Mouse (Mus musculus) retina, postnatal 7 days (tissue): ENCODE results near the gene Gck.

Experiments
- DNase-seq: peaks from one replicate; pipeline ENCODE4 v3.0.0-alpha.2; 2012; ENCODE audit warnings: low read depth, low spot score

Gene Gck

GRCm38 (mm10) chr11:5949586-5950352 is at the start of gene Gck:
Gene Gck, minus strand, starts transcription at chr11:5950081.
- no peak for DNase-seq

- no peak for DNase-seq
Observed at GRCm38 (mm10) chr11:5998472-5998871, 48.6 kb upstream of the Gck start.

GRCm38 (mm10) chr11:5995989-5996388 is 46.1 kb upstream of the Gck start:
- peak; percentile 65 for DNase-seq

GRCm38 (mm10) chr11:5994880-5995279 is 45.0 kb upstream of the Gck start:
- no peak for DNase-seq

- DNase-seq, result no peak
Observed at GRCm38 (mm10) chr11:5994212-5994611, 44.3 kb upstream of the Gck start.

GRCm38 (mm10) chr11:5990910-5991309 is 41.0 kb upstream of the Gck start:
- peak; percentile 60 for DNase-seq

GRCm38 (mm10) chr11:5989954-5990593 is 40.2 kb upstream of the Gck start:
- DNase-seq, result no peak

GRCm38 (mm10) chr11:5988126-5988525 is 38.2 kb upstream of the Gck start:
- no peak for DNase-seq

GRCm38 (mm10) chr11:5983629-5984028 is 33.7 kb upstream of the Gck start:
- no peak for DNase-seq

GRCm38 (mm10) chr11:5981323-5981722 is 31.4 kb upstream of the Gck start:
- DNase-seq, result no peak

- DNase-seq, result no peak
Observed at GRCm38 (mm10) chr11:5980561-5980960, 30.7 kb upstream of the Gck start.

- no peak for DNase-seq
Observed at GRCm38 (mm10) chr11:5980108-5980507, 30.2 kb upstream of the Gck start.

GRCm38 (mm10) chr11:5979088-5979487 is 29.2 kb upstream of the Gck start:
- no peak for DNase-seq

- no peak for DNase-seq
Observed at GRCm38 (mm10) chr11:5976106-5976505, 26.2 kb upstream of the Gck start.

- peak; percentile 84 for DNase-seq
Observed at GRCm38 (mm10) chr11:5975068-5975467, 25.2 kb upstream of the Gck start.

GRCm38 (mm10) chr11:5974053-5974452 is 24.2 kb upstream of the Gck start:
- DNase-seq, result no peak

GRCm38 (mm10) chr11:5973151-5973550 is 23.3 kb upstream of the Gck start:
- DNase-seq, result no peak

- DNase-seq, result no peak
Observed at GRCm38 (mm10) chr11:5971202-5971601, 21.3 kb upstream of the Gck start.

GRCm38 (mm10) chr11:5968223-5968622 is 18.3 kb upstream of the Gck start:
- DNase-seq, result no peak

- DNase-seq, result no peak
Observed at GRCm38 (mm10) chr11:5966751-5967150, 16.9 kb upstream of the Gck start.

GRCm38 (mm10) chr11:5965865-5966264 is 16.0 kb upstream of the Gck start:
- DNase-seq, result no peak

GRCm38 (mm10) chr11:5960051-5960450 is 10.2 kb upstream of the Gck start:
- DNase-seq, result no peak

GRCm38 (mm10) chr11:5955546-5956276 is 5.8 kb upstream of the Gck start, which contains the start of gene Ykt6:
Gene Ykt6, plus strand, starts transcription at chr11:5955693.
- DNase-seq, result peak; percentile 90
